Mouse (Mus musculus) thymus, postnatal 0 days (tissue): ENCODE results near the gene Gm47791. TPM values are rescaled to one million over a fixed set of nuclear protein-coding genes. Genes with fewer than 3 reads are reported as not detected.
A peak's percentile ranks its signal among the peaks of the same experiment; 100 is the strongest.

ENCODE experiments used
- DNase-seq: peaks from one replicate; pipeline ENCODE4 v3.0.0-alpha.2; 2015; ENCODE audit warnings: low spot score
- polyA plus RNA-seq: library from polyadenylated mRNA; unstranded; fragments of >200 nt; fragmentation: Nextera tagmentation; extraction: Ambion mirVana; gene quantifications from 2 replicates; pipeline ENCODE4 v1.2.1, GENCODE M21; 2015

Gm47791 gene
- polyA plus RNA-seq, result not detected in 2 replicates

GRCm38 (mm10) chr1:82771022-82771586, at the start of gene Gm47791:
Gene Gm47791 (minus strand): TSS chr1:82771243.
- no peak for DNase-seq

- no peak for DNase-seq
These were observed 49.7 kb upstream of the Gm47791 start for GRCm38 (mm10) chr1:82820626-82821186.

GRCm38 (mm10) chr1:82820179-82820578, 49.1 kb upstream of the Gm47791 start:
- no peak for DNase-seq

GRCm38 (mm10) chr1:82819366-82819765, 48.3 kb upstream of the Gm47791 start:
- DNase-seq, result peak; percentile 57

GRCm38 (mm10) chr1:82815941-82816716, 45.1 kb upstream of the Gm47791 start:
- DNase-seq, result no peak

- DNase-seq, result no peak
These were observed 40.7 kb upstream of the Gm47791 start for GRCm38 (mm10) chr1:82811766-82812165.

- DNase-seq, result no peak
These were observed 37.5 kb upstream of the Gm47791 start for GRCm38 (mm10) chr1:82808564-82808963.

GRCm38 (mm10) chr1:82807206-82807605, 36.2 kb upstream of the Gm47791 start:
- peak; percentile 81 for DNase-seq

GRCm38 (mm10) chr1:82806391-82806790, 35.3 kb upstream of the Gm47791 start:
- no peak for DNase-seq

- no peak for DNase-seq
These were observed 33.0 kb upstream of the Gm47791 start for GRCm38 (mm10) chr1:82804059-82804458.

GRCm38 (mm10) chr1:82803608-82804007, 32.6 kb upstream of the Gm47791 start:
- peak; percentile 64 for DNase-seq

- DNase-seq, result no peak
These were observed 30.2 kb upstream of the Gm47791 start for GRCm38 (mm10) chr1:82801105-82801783.

- DNase-seq, result no peak
These were observed 27.9 kb upstream of the Gm47791 start for GRCm38 (mm10) chr1:82798922-82799321.

GRCm38 (mm10) chr1:82798304-82798703, 27.3 kb upstream of the Gm47791 start:
- no peak for DNase-seq

- no peak for DNase-seq
These were observed 26.0 kb upstream of the Gm47791 start for GRCm38 (mm10) chr1:82797088-82797487.

- no peak for DNase-seq
These were observed 24.8 kb upstream of the Gm47791 start for GRCm38 (mm10) chr1:82795702-82796443.

- DNase-seq, result no peak
These were observed 24.2 kb upstream of the Gm47791 start for GRCm38 (mm10) chr1:82795211-82795610.

GRCm38 (mm10) chr1:82793986-82794385, 22.9 kb upstream of the Gm47791 start:
- DNase-seq, result no peak

- DNase-seq, result no peak
These were observed 22.1 kb upstream of the Gm47791 start for GRCm38 (mm10) chr1:82793110-82793509.

GRCm38 (mm10) chr1:82792238-82792637, 21.2 kb upstream of the Gm47791 start:
- DNase-seq, result no peak

- no peak for DNase-seq
These were observed 20.1 kb upstream of the Gm47791 start for GRCm38 (mm10) chr1:82791105-82791504.
